8 mouse cellular contexts compared by ENCODE assay signal in genomic region chr7:17007300-17007699, GRCm38 (mm10). TPM values are rescaled to one million over a fixed set of nuclear protein-coding genes. Genes with fewer than 3 reads are reported as not detected.
A peak's percentile ranks its signal among the peaks of the same experiment; 100 is the strongest.
DNase-seq lines count a peak whose midpoint lies in the region; ATAC-seq and TF ChIP-seq lines count a peak whose summit lies in the region.

No protein-coding gene starts in this region.

- ATAC-seq in megakaryocyte, adult 5-6 weeks (ENCODE audit: poor library complexity, severe bottlenecking) = peak; percentile 65

- H3K4me3 ChIP-seq in gastrocnemius, adult 2 months = no peak overlapping the region

- intact Hi-C loops in gastrocnemius, adult 2 months (cut with DNase I) = no loop called here
- intact Hi-C loops in heart, postnatal 25 days (cut with DNase I) = no loop called here

- TF ChIP-seq CTCF in gastrocnemius, adult 2 months (IDR thresholded peaks at IDR 0.05) = peak; percentile 57

- DNase-seq in gastrocnemius, adult 2 months = no peak
- DNase-seq in gastrocnemius, postnatal 4 days (ENCODE audit: low spot score in 2 of 2) = no peak
- peak; percentile 56 for DNase-seq in A20 (ENCODE audit: low read depth, low spot score)
- peak; percentile 67 to 72 for DNase-seq in cerebellum, postnatal 10 days
- DNase-seq in heart, postnatal 25 days (ENCODE audit: low spot score) = no peak
- no peak for DNase-seq in urinary bladder, adult 18-20 months (ENCODE audit: low spot score in 2 of 2)
- no peak for DNase-seq in layer of hippocampus, adult 9-11 months

- H3K27ac ChIP-seq in gastrocnemius, adult 2 months = no peak overlapping the region

RNA-seq across cellular contexts. Expression of gene Ccdc8, which starts 14.8 kb away (rescaled TPM):
- 1 to 10 TPM in 1 of 2 experiments, under 1 TPM in 1; 0.74 to 1.5 TPM for total RNA-seq in gastrocnemius, adult 2 months (2021)
- total RNA-seq in gastrocnemius, postnatal 4 days (2021) = 10 to 100 TPM; 32.5 to 33.4 TPM
- total RNA-seq in megakaryocyte, adult 5-6 weeks (2015) = 0.02 and 0.07 TPM in 2 replicates
- 0.40 and 0.69 TPM in 2 replicates for total RNA-seq in megakaryocyte, adult 5-6 weeks (2017)
- 1 to 10 TPM; 5.2 to 6.5 TPM for total RNA-seq in heart, postnatal 25 days (2021)

RNA-seq across cellular contexts. Expression of gene Ppp5c, which starts 20.4 kb away (rescaled TPM):
- 10 to 100 TPM; 64.8 to 65.8 TPM for total RNA-seq in gastrocnemius, adult 2 months (2021)
- 10 to 100 TPM; 72.9 to 84.4 TPM for total RNA-seq in gastrocnemius, postnatal 4 days (2021)
- total RNA-seq in megakaryocyte, adult 5-6 weeks (2015) = 39.9 and 51.4 TPM in 2 replicates
- total RNA-seq in megakaryocyte, adult 5-6 weeks (2017) = 31.6 and 33.1 TPM in 2 replicates
- total RNA-seq in heart, postnatal 25 days (2021) = 100 to 1,000 TPM in 1 of 2 experiments, 10 to 100 TPM in 1; 97.5 to 102 TPM

RNA-seq across cellular contexts. Expression of gene Gm42372, which starts 24.4 kb away (rescaled TPM):
- total RNA-seq in gastrocnemius, adult 2 months (2021) = not detected
- total RNA-seq in gastrocnemius, postnatal 4 days (2021) = under 1 TPM in 1 of 2 experiments, not detected in 1; 0.05 TPM
- 0.18 TPM in 1 of 2 replicates, not detected in the other for total RNA-seq in megakaryocyte, adult 5-6 weeks (2015)
- 0.04 and 0.11 TPM in 2 replicates for total RNA-seq in megakaryocyte, adult 5-6 weeks (2017)
- total RNA-seq in heart, postnatal 25 days (2021) = not detected

RNA-seq across cellular contexts. Expression of gene Pnmal1, which starts 47.8 kb away (rescaled TPM):
- total RNA-seq in gastrocnemius, adult 2 months (2021) = not detected
- total RNA-seq in gastrocnemius, postnatal 4 days (2021) = under 1 TPM in 1 of 2 experiments, not detected in 1; 0.16 TPM
- not detected in 2 replicates for total RNA-seq in megakaryocyte, adult 5-6 weeks (2015)
- not detected in 2 replicates for total RNA-seq in megakaryocyte, adult 5-6 weeks (2017)
- not detected for total RNA-seq in heart, postnatal 25 days (2021)

RNA-seq across cellular contexts. Expression of gene Hif3a, which starts 54.9 kb away (rescaled TPM):
- 1 to 10 TPM in 1 of 2 experiments, under 1 TPM in 1; 0.84 to 1.6 TPM for total RNA-seq in gastrocnemius, adult 2 months (2021)
- 1 to 10 TPM; 6.6 to 8.1 TPM for total RNA-seq in gastrocnemius, postnatal 4 days (2021)
- total RNA-seq in megakaryocyte, adult 5-6 weeks (2015) = 0.11 and 0.25 TPM in 2 replicates
- 0.24 TPM in 1 of 2 replicates, not detected in the other for total RNA-seq in megakaryocyte, adult 5-6 weeks (2017)
- total RNA-seq in heart, postnatal 25 days (2021) = 1 to 10 TPM; 1.8 to 1.9 TPM

Comparison
In these comparisons a context has a peak if more than half of its experiments do, and no peak if none do; other contexts are left out.
1. RNA of gene Ccdc8, which starts 14.8 kb away (total RNA-seq): 32.5 to 33.4 TPM in gastrocnemius, postnatal 4 days; 5.2 to 6.5 TPM in heart, postnatal 25 days, 0.74 to 1.5 TPM in gastrocnemius, adult 2 months and 0.02 to 0.69 TPM in megakaryocyte, adult 5-6 weeks; every median in the first group is over 4 times any median in the second.
2. DNase-seq: peak in A20 (single experiment) and cerebellum, postnatal 10 days (2 of 2); none in gastrocnemius, adult 2 months (single experiment), gastrocnemius, postnatal 4 days (0 of 2), heart, postnatal 25 days (single experiment), urinary bladder, adult 18-20 months (0 of 2) and layer of hippocampus, adult 9-11 months (single experiment).